18 mouse cellular contexts compared by ENCODE assay signal in genomic region chr10:109889171-109889475, GRCm38 (mm10).
DNase-seq lines count a peak whose midpoint lies in the region; ATAC-seq lines count a peak whose summit lies in the region.
"Had no signal": no experiment of that assay in that cellular context is flagged by ENCODE, and none has a peak within 500 bp of the region (broad histone marks: within the 10 kb centered on the region; RNA-seq: fewer than 3 reads in every experiment).

No protein-coding gene starts in this region.

- WGBS in kidney, embryonic 15.5 days, result 74% methylated on average over 3 of the region's 3 CpGs
- 68% methylated on average over 3 of the region's 3 CpGs for WGBS in kidney, embryonic 14.5 days
- WGBS in neural tube, embryonic 11.5 days, result 82% methylated on average over 3 of the region's 3 CpGs
- 51% methylated on average over 3 of the region's 3 CpGs for WGBS in neural tube, embryonic 13.5 days

- H3K9me3 ChIP-seq in kidney, embryonic 15.5 days (replicated peaks), result no peaks in the 10 kb centered on the region
- no peaks in the 10 kb centered on the region for H3K9me3 ChIP-seq in kidney, embryonic 14.5 days (ENCODE audit: control insufficient read depth, low read length)
- H3K9me3 ChIP-seq in neural tube, embryonic 11.5 days (ENCODE audit: control insufficient read depth, low read length), result no peaks in the 10 kb centered on the region
- H3K9me3 ChIP-seq in neural tube, embryonic 13.5 days, result no peaks in the 10 kb centered on the region
- H3K9me3 ChIP-seq: embryonic facial prominence, embryonic 13.5 days; forebrain, embryonic 12.5 days; heart, embryonic 13.5 days had no signal

- H3K4me2 ChIP-seq in kidney, embryonic 15.5 days, result no peak overlapping the region
- H3K4me2 ChIP-seq in kidney, embryonic 14.5 days (replicated peaks; ENCODE audit: low read depth, low read length), result no peak overlapping the region
- no peak overlapping the region for H3K4me2 ChIP-seq in neural tube, embryonic 11.5 days (ENCODE audit: low read depth)
- H3K4me2 ChIP-seq in neural tube, embryonic 13.5 days, result peak overlapping the region; percentile 15; the same call in 1 of the 2 replicates
- H3K4me2 ChIP-seq: embryonic facial prominence, embryonic 13.5 days; forebrain, embryonic 12.5 days; heart, embryonic 13.5 days had no signal

- peak overlapping the region; percentile 11; the same call in 1 of the 2 replicates for H3K27ac ChIP-seq in kidney, embryonic 15.5 days
- no peak overlapping the region; the same call in 1 of the 2 replicates for H3K27ac ChIP-seq in kidney, embryonic 14.5 days (ENCODE audit: low read depth, low read length)
- no peak overlapping the region for H3K27ac ChIP-seq in neural tube, embryonic 11.5 days (ENCODE audit: low read depth, low read length)
- H3K27ac ChIP-seq in neural tube, embryonic 13.5 days (replicated peaks), result peak overlapping the region; percentile 77
- H3K27ac ChIP-seq: embryonic facial prominence, embryonic 13.5 days; forebrain, embryonic 12.5 days; heart, embryonic 13.5 days had no signal

- no peak for DNase-seq in neural tube, embryonic 11.5 days (ENCODE audit: low spot score)
- DNase-seq in neural tube, embryonic 10.5 days (ENCODE audit: extremely low spot score, low spot score), result no peak
- no peak for DNase-seq in right cerebral cortex, adult 18-20 months
- no peak for DNase-seq in frontal cortex, postnatal 36 days (ENCODE audit: low spot score in 2 of 2)
- DNase-seq: adrenal gland, adult 2 months; adrenal gland, postnatal 25 days; cerebellum, adult 18-20 months; cerebellum, adult 9-11 months; cerebellum, postnatal 36 days; gastrocnemius, postnatal 14 days; heart, postnatal 36 days had no signal

- H3K9ac ChIP-seq in kidney, embryonic 15.5 days, result no peak overlapping the region
- no peak overlapping the region for H3K9ac ChIP-seq in kidney, embryonic 14.5 days (ENCODE audit: low read depth, low read length)
- H3K9ac ChIP-seq in neural tube, embryonic 11.5 days (ENCODE audit: low read length), result no peak overlapping the region
- no peak overlapping the region for H3K9ac ChIP-seq in neural tube, embryonic 13.5 days
- H3K9ac ChIP-seq: embryonic facial prominence, embryonic 13.5 days; forebrain, embryonic 12.5 days; heart, embryonic 13.5 days had no signal

- no peak for ATAC-seq in kidney, embryonic 15.5 days (replicated peaks; ENCODE audit: low FRiP score)
- no peak for ATAC-seq in kidney, embryonic 14.5 days (ENCODE audit: low FRiP score, low TSS enrichment)
- ATAC-seq in neural tube, embryonic 11.5 days (ENCODE audit: insufficient read depth, low FRiP score, low TSS enrichment), result 0 out of 2 replicates have a peak, but pooled peaks have one; percentile 20
- peak; percentile 75; the same call in 1 of the 2 replicates for ATAC-seq in neural tube, embryonic 13.5 days (ENCODE audit: low read depth)
- ATAC-seq: forebrain, embryonic 16.5 days had no signal

- no peaks in the 10 kb centered on the region for H3K36me3 ChIP-seq in kidney, embryonic 15.5 days
- no peaks in the 10 kb centered on the region for H3K36me3 ChIP-seq in kidney, embryonic 14.5 days (ENCODE audit: control insufficient read depth, insufficient read depth, low read length)
- H3K36me3 ChIP-seq in neural tube, embryonic 11.5 days (ENCODE audit: control insufficient read depth, insufficient read depth, low read length), result no peaks in the 10 kb centered on the region
- no peaks in the 10 kb centered on the region for H3K36me3 ChIP-seq in neural tube, embryonic 13.5 days
- H3K36me3 ChIP-seq: embryonic facial prominence, embryonic 13.5 days; forebrain, embryonic 12.5 days; heart, embryonic 13.5 days had no signal

- no peaks in the 10 kb centered on the region for H3K27me3 ChIP-seq in kidney, embryonic 15.5 days
- no peaks in the 10 kb centered on the region for H3K27me3 ChIP-seq in kidney, embryonic 14.5 days (ENCODE audit: control insufficient read depth, insufficient read depth, low read length)
- H3K27me3 ChIP-seq in neural tube, embryonic 11.5 days (ENCODE audit: control insufficient read depth, insufficient read depth, low read length), result no peaks in the 10 kb centered on the region
- H3K27me3 ChIP-seq in neural tube, embryonic 13.5 days, result no peaks in the 10 kb centered on the region
- H3K27me3 ChIP-seq: embryonic facial prominence, embryonic 13.5 days; forebrain, embryonic 12.5 days; heart, embryonic 13.5 days had no signal

- no peak overlapping the region for H3K4me3 ChIP-seq in kidney, embryonic 15.5 days (replicated peaks)
- no peak overlapping the region for H3K4me3 ChIP-seq in kidney, embryonic 14.5 days (ENCODE audit: low read length)
- no peak overlapping the region for H3K4me3 ChIP-seq in neural tube, embryonic 11.5 days (ENCODE audit: low read depth, low read length)
- no peak overlapping the region for H3K4me3 ChIP-seq in neural tube, embryonic 13.5 days
- H3K4me3 ChIP-seq: embryonic facial prominence, embryonic 13.5 days; forebrain, embryonic 12.5 days; heart, embryonic 13.5 days had no signal

- H3K4me1 ChIP-seq in kidney, embryonic 15.5 days, result 0 out of 2 replicates have a peak, but pooled peaks cover 3% of the 10 kb centered on the region
- H3K4me1 ChIP-seq in kidney, embryonic 14.5 days (ENCODE audit: control insufficient read depth, insufficient read depth, low read length), result no peaks in the 10 kb centered on the region
- H3K4me1 ChIP-seq in neural tube, embryonic 11.5 days (ENCODE audit: control insufficient read depth, insufficient read depth, low read length), result no peaks in the 10 kb centered on the region
- peaks cover 11% of the 10 kb centered on the region for H3K4me1 ChIP-seq in neural tube, embryonic 13.5 days (replicated peaks)
- H3K4me1 ChIP-seq: embryonic facial prominence, embryonic 13.5 days; heart, embryonic 13.5 days had no signal

Comparison
In these comparisons a context has a peak if more than half of its experiments do, and no peak if none do; other contexts are left out.
1. H3K27ac ChIP-seq: peak in kidney, embryonic 15.5 days (single experiment) and neural tube, embryonic 13.5 days (single experiment); none in kidney, embryonic 14.5 days (single experiment) and neural tube, embryonic 11.5 days (single experiment).
2. ATAC-seq: peak in neural tube, embryonic 11.5 days (single experiment) and neural tube, embryonic 13.5 days (single experiment); none in kidney, embryonic 15.5 days (single experiment) and kidney, embryonic 14.5 days (single experiment).